Mouse (Mus musculus) kidney, embryonic 16.5 days (tissue): ENCODE results near the gene Tor1aip1. TPM values are rescaled to one million over a fixed set of nuclear protein-coding genes. Genes with fewer than 3 reads are reported as not detected.

ENCODE experiments used
- ATAC-seq: fragments of 200-750 bp; cut with Nextera tagmentation; 2 replicates; pipeline ENCODE4 v1.8.0; 2017; ENCODE audit warnings: moderate TSS enrichment; ENCODE audit not compliant: low FRiP score, low TSS enrichment
- H3K27ac ChIP-seq: fragments of 300-500 bp; sonication (generic); 2 replicates; pipeline ENCODE4 v1.5.1; 2014; ENCODE audit warnings: low read length
- H3K27me3 ChIP-seq: fragments of 300-500 bp; sonication (generic); 2 replicates; pipeline ENCODE4 v1.6.1; 2014; ENCODE audit warnings: low read length, control low read depth, mixed read lengths; ENCODE audit not compliant: insufficient read depth
- H3K36me3 ChIP-seq: fragments of 300-500 bp; sonication (generic); 2 replicates; pipeline ENCODE4 v1.6.1; 2014; ENCODE audit warnings: low read length, control low read depth, mixed read lengths; ENCODE audit not compliant: insufficient read depth
- H3K4me1 ChIP-seq: fragments of 300-500 bp; sonication (generic); 2 replicates; pipeline ENCODE4 v1.6.1; 2014; ENCODE audit warnings: low read length, control low read depth, mixed read lengths; ENCODE audit not compliant: insufficient read depth
- H3K4me2 ChIP-seq: fragments of 300-500 bp; sonication (generic); replicated peaks from 2 replicates; pipeline ENCODE4 v1.6.1; 2014; ENCODE audit warnings: low read depth, low read length
- H3K4me3 ChIP-seq: fragments of 300-500 bp; sonication (generic); 2 replicates; pipeline ENCODE4 v1.5.1; 2014; ENCODE audit warnings: mild to moderate bottlenecking, low read length
- H3K9ac ChIP-seq: fragments of 300-500 bp; sonication (generic); replicated peaks from 2 replicates; pipeline ENCODE4 v1.6.1; 2014; ENCODE audit warnings: low read length
- H3K9me3 ChIP-seq: fragments of 300-500 bp; sonication (generic); 2 replicates; pipeline ENCODE4 v1.6.1; 2016; ENCODE audit warnings: low read length, control low read depth
- WGBS: fragments of 180-500 bp; shearing (Covaris S2); extraction: QIAGEN DNeasy Blood & Tissue Kit; methylation state at CpG from one replicate; pipeline ENCODE4 v1.1.7; 2014; 5-methylcytosine and 5-hydroxymethylcytosine counted together
- polyA plus RNA-seq: library from polyadenylated mRNA; unstranded; fragments of >200 nt; fragmentation: Nextera tagmentation; extraction: Ambion mirVana; gene quantifications from 2 replicates; pipeline ENCODE4 v1.2.1, GENCODE M21; 2015

The Tor1aip1 gene
- polyA plus RNA-seq, 1 experiment from 2014 or later: 33.7 TPM

DNA sequence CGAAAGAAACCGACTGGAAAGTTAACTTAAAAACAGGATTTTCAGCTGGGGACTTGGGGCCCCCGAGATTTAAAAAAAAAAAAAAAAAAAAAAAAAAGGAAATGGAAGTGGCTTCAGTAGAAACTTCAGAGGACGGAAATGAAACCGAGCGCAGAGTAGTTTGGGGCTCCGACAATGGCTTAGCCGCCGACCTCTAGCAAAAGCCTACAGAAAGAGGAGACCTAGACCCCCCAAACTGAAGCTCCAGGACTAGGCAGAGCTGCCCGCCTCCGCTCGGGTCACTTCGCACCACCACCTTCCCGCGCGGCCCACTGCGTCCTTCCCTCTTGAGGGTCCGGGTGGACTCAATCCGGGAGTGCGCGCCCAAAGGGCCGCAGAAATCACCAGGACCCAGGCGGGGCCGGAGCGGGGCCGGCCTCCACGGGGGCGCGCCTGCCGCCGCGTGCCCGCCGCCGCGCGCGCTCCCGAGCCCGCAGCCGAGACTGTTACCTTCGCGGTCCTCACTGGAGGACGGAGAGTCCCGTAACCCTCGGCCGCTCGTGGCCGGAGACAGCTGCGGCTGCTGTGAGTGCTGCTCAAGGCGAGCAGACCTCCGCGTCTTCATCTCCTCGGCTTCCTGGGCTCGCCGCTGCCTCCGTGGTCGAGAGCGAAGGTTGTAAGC, 881 bp downstream of the Tor1aip1 start, which contains the start of gene Tor1aip2:
TSS of gene Tor1aip2 (plus strand) at position 135 of the 661 bp plus-strand sequence.
- H3K27ac ChIP-seq: peak within 1 kb of the TSS; percentile 100
- no peaks in the 10 kb centered on the region for H3K27me3 ChIP-seq
- ATAC-seq: peak; percentile 89
- H3K4me2 ChIP-seq: peak within 1 kb of the TSS; percentile 67
- H3K36me3 ChIP-seq: peaks cover 30% of the 10 kb centered on the region
- peaks cover 14% of the 10 kb centered on the region for H3K4me1 ChIP-seq
- H3K9me3 ChIP-seq: no peaks in the 10 kb centered on the region
- WGBS: under 1% methylated on average over 59 of the region's 59 CpGs
- peak within 1 kb of the TSS; percentile 86 for H3K4me3 ChIP-seq
- peak within 1 kb of the TSS; percentile 96 for H3K9ac ChIP-seq

DNA sequence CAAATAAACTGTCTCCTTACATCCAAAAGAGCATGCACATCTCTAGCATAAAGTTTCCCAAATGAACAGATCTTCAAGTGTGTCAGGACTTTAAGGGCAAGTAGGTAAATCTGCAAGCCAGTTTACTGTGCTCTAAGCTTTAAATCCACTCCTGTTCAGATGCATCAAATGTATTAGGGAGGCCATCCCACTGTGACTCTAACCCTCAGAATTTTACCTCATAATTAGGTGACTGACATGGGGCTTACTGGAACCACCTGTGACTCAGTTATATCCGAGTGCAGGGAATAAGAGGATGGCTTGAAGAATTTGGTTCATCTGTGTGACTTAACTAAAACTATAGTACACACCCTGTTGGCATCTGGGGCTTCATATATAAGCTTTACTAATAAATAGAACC, 1.6 kb downstream of the Tor1aip1 start:
- no peak for ATAC-seq
- peak overlapping the region; percentile 96 for H3K9ac ChIP-seq
- H3K36me3 ChIP-seq: peaks cover 32% of the 10 kb centered on the region
- peak overlapping the region; percentile 100 for H3K27ac ChIP-seq
- H3K4me2 ChIP-seq: peak overlapping the region; percentile 67
- H3K27me3 ChIP-seq: no peaks in the 10 kb centered on the region
- peaks cover 12% of the 10 kb centered on the region for H3K4me1 ChIP-seq
- H3K4me3 ChIP-seq: peak overlapping the region; percentile 86
- no peaks in the 10 kb centered on the region for H3K9me3 ChIP-seq
- WGBS: 18% methylated on average over 1 of the region's 1 CpGs

DNA sequence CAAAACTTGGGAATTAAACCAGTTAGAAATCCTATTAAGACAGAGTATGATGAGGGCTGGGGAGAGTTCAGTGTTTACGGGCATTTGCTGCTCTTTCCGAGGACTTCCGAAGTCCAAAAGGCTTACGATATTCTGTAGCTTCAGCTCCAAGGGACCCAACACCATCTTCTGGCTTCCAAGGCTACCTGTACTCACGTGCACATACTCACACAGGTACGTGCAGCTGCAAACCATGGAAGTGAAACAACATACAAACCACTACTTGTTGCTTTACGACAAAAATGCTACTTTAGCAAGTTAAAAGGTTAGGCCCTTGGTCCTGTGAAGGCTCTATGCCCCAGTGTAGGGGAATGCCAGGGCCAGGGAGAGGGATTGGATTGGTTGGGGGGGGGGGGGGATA, 2.4 kb downstream of the Tor1aip1 start:
- 93% methylated on average over 7 of the region's 7 CpGs for WGBS
- no peak overlapping the region for H3K4me3 ChIP-seq
- H3K9ac ChIP-seq: no peak overlapping the region
- H3K36me3 ChIP-seq: peaks cover 36% of the 10 kb centered on the region
- no peaks in the 10 kb centered on the region for H3K27me3 ChIP-seq
- H3K27ac ChIP-seq: no peak overlapping the region
- no peaks in the 10 kb centered on the region for H3K9me3 ChIP-seq
- peaks cover 12% of the 10 kb centered on the region for H3K4me1 ChIP-seq
- H3K4me2 ChIP-seq: no peak overlapping the region
- ATAC-seq: no peak

DNA sequence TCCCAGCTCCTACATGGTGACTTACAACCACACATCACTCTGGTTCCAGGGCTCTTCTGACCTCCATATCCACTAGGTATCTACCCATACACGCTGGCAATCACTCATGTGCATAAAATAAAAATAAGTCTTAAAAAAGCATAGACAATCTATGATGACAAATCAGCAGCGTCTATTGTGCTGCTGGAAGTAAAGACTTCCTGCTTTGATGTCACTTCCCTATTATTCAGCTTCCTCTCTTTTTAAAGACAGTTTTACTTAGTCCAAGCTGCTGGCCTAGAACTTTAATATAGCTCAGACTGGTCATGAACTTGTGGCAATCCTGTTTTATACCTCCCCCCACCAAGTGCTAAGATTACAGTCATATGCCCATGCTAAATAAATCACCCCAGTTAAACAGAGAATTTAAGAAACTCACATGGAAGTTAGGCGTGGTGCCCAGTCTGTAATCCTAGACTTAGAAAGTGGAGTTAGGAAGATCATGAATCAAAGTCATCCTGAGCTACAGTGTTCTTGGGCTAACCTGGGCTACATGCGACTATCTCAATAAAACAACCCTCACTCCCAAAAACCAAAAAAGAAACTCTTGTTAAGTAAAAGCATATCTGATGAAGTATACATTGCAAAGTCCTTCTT, 7.8 kb downstream of the Tor1aip1 start:
- no peak overlapping the region for H3K9ac ChIP-seq
- peaks cover 36% of the 10 kb centered on the region for H3K36me3 ChIP-seq
- no peaks in the 10 kb centered on the region for H3K9me3 ChIP-seq
- no peak overlapping the region for H3K27ac ChIP-seq
- H3K4me3 ChIP-seq: no peak overlapping the region
- 76% methylated on average over 4 of the region's 4 CpGs for WGBS
- no peaks in the 10 kb centered on the region for H3K27me3 ChIP-seq
- no peaks in the 10 kb centered on the region for H3K4me1 ChIP-seq
- no peak for ATAC-seq
- no peak overlapping the region for H3K4me2 ChIP-seq

DNA sequence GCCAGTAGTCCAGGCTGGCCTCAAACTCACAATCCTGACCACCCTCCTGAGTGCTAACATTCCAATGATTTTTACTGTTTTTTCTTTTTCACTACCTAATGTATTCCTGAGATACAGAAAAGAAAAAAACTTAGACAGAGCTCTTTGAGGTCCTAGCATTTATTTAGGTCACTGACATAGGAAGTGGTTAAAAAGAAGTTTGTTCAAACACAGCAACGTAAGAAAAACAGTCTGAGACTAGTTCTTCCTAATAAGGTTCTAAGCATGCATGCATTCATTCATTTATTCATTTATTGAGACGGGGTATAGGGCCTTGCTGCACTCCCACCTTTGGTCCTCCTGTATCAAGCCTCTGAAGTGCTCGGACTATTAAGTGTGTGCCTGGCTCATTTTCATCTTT, 8.4 kb downstream of the Tor1aip1 start:
- Histone ChIP-seq H3K36me3 (peaks cover 30% of the 10 kb centered on the region), H3K27me3 (no peaks in the 10 kb centered on the region), H3K4me2 (no peak overlapping the region), H3K4me1 (no peaks in the 10 kb centered on the region), H3K4me3 (no peak overlapping the region), H3K9me3 (no peaks in the 10 kb centered on the region), H3K9ac (no peak overlapping the region), H3K27ac (no peak overlapping the region)
- 85% methylated on average over 3 of the region's 3 CpGs for WGBS
- no peak for ATAC-seq

DNA sequence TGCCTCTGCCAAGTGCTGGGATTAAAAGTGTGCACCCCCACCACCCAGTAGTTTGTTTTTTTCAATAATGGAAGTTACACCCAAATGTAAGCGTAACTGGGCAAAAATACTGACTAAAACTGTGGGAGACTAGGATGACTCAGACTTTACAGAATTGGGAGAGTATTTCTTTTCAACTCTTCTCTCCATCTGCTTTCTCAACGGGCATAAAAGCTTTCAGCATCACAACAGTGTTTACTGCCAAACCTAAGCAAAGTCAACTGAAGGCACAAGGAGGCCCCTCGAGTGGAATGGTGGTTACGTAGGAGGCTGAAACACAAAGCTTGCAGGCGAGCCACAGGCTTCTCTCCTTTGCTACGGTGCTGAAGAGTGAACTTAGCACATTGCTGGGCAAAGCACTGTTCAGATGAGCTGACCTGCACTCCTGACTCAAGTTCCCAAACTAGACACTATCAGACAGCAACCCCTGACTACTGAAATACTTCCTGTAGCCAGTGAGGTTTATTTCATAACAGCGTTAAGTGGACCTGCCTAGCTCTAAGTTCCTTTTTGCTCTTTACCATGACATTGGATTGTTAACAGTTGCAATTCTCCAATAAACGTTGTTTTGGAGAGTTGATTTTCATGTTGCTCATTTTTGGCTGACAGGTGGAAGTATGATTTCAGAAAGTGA, 11.3 kb downstream of the Tor1aip1 start:
- Histone ChIP-seq H3K9me3 (no peaks in the 10 kb centered on the region), H3K27me3 (no peaks in the 10 kb centered on the region), H3K36me3 (peaks cover 23% of the 10 kb centered on the region), H3K4me2 (no peak overlapping the region), H3K4me1 (no peaks in the 10 kb centered on the region), H3K9ac (no peak overlapping the region), H3K27ac (no peak overlapping the region), H3K4me3 (no peak overlapping the region)
- no peak for ATAC-seq
- WGBS: 73% methylated on average over 8 of the region's 8 CpGs

DNA sequence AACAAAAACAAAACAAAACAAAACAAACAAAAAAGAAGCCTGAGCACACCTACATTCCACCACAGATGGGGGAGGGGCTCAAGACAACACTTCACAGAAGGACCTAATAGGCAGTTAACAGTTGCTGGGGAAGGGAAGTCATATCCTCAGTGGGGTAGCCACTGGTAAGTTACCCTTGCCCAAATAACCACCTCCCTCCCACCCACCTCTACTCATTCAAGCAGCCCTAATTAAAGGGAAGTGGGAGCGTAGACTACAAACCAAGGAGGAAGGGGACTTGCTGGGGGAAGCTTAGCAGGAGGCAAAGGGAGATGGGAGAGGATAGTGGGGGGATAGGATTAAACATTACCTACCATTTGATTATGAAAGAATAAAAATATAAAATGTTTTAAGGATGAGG, 15.9 kb downstream of the Tor1aip1 start:
- H3K4me3 ChIP-seq: no peak overlapping the region

DNA sequence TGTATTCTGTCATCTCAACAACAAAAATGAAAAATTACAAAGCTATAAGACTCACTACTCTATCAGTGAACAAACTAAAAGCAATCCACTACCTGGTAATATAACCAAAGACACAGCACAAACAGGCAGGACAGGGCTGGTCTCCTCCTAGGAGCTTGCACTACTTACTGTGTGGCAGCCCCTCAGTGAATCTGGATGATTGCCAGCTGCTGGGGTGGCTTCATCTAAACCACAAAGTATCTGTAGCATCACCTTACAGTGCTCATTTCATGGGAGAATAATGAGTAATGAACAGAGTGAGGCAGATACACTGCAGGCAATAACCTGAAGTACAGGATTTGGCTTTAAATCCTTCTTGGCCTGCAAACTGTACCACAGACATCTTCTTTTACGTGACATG, 16.5 kb downstream of the Tor1aip1 start:
- Histone ChIP-seq H3K27me3 (no peaks in the 10 kb centered on the region), H3K9me3 (no peaks in the 10 kb centered on the region), H3K4me2 (no peak overlapping the region), H3K27ac (no peak overlapping the region), H3K4me1 (no peaks in the 10 kb centered on the region), H3K36me3 (peaks cover 42% of the 10 kb centered on the region), H3K9ac (no peak overlapping the region), H3K4me3 (no peak overlapping the region)
- no peak for ATAC-seq
- WGBS: 97% methylated on average over 1 of the region's 1 CpGs

More for the DNA sequence above, 15.9 kb downstream of the Tor1aip1 start:
- no peak overlapping the region for H3K9ac ChIP-seq
- no peak overlapping the region for H3K4me2 ChIP-seq
- no peaks in the 10 kb centered on the region for H3K27me3 ChIP-seq
- H3K4me1 ChIP-seq: no peaks in the 10 kb centered on the region
- H3K9me3 ChIP-seq: no peaks in the 10 kb centered on the region
- peaks cover 44% of the 10 kb centered on the region for H3K36me3 ChIP-seq
- WGBS: 91% methylated on average over 1 of the region's 1 CpGs
- no peak for ATAC-seq
- no peak overlapping the region for H3K27ac ChIP-seq

DNA sequence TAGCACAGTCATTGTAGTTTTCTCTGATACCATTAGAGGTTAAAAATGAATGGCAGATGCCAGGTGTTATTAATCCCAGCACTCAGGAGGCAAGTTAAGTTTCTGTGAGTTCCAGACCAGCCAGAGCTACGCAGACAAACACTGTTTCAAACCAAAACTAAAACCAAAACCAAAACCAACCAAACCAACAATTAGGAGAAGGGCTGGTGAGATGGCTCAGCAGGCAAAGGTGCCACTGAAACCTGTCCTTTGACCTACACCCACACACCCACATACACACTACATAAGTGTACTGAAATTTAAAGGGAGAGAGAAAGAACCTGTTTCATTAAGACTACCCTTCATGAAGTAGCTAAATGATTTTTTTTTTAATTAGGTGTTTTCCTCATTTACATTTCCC, 27.3 kb downstream of the Tor1aip1 start:
- no peak overlapping the region for H3K4me3 ChIP-seq
- no peaks in the 10 kb centered on the region for H3K9me3 ChIP-seq
- H3K4me1 ChIP-seq: no peaks in the 10 kb centered on the region
- no peak for ATAC-seq
- peaks cover 38% of the 10 kb centered on the region for H3K36me3 ChIP-seq
- 100% methylated on average over 1 of the region's 1 CpGs for WGBS
- no peaks in the 10 kb centered on the region for H3K27me3 ChIP-seq
- H3K4me2 ChIP-seq: no peak overlapping the region
- H3K27ac ChIP-seq: no peak overlapping the region
- no peak overlapping the region for H3K9ac ChIP-seq

DNA sequence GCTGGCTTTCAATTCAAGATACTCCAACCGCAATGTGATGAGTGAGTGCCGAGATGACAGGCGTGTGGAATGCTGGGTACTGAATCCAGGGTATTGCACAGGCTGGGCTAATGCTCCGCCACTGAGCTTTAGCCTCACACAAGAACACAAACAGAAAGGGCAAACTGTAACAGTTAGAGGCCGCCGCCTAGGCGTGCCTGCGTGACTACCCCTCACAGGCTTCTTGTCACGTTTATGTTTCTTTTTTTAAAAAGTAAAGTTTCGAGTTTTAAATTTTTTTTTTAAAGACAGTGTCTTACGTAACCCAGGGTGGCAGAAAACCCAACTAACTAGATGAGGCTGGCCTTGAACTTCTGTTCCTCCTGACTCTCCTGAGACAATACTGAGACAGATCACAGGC, 30.4 kb downstream of the Tor1aip1 start:
- Histone ChIP-seq H3K9me3 (no peaks in the 10 kb centered on the region), H3K9ac (no peak overlapping the region), H3K4me2 (no peak overlapping the region), H3K4me1 (no peaks in the 10 kb centered on the region), H3K27ac (no peak overlapping the region), H3K36me3 (peaks cover 34% of the 10 kb centered on the region), H3K4me3 (no peak overlapping the region), H3K27me3 (no peaks in the 10 kb centered on the region)
- no peak for ATAC-seq
- 90% methylated on average over 11 of the region's 11 CpGs for WGBS
